Mouse (Mus musculus) cortical plate, adult 2 months (tissue): ENCODE measurements around the gene Prkcd.

ENCODE experiments used
- CTCF ChIP-seq: fragments of 200-500 bp; IDR thresholded peaks from 2 replicates; pipeline ENCODE4 v1.5.1; 2011; ENCODE audit warnings: mild to moderate bottlenecking, control low read depth, low read length; ENCODE audit not compliant: insufficient read depth; ENCODE audit errors: extremely low read depth
- POLR2A ChIP-seq: fragments of 200-500 bp; IDR thresholded peaks from 2 replicates; pipeline ENCODE4 v1.6.1; 2011; ENCODE audit warnings: mild to moderate bottlenecking, low read length, control low read depth; ENCODE audit not compliant: insufficient read depth; ENCODE audit errors: extremely low read depth

- TF ChIP-seq CTCF (no peak), POLR2A (no peak)
Measured at GRCm38 (mm10) chr14:30594092-30594695, 31.8 kb downstream of the Prkcd start.
